Mouse (Mus musculus) layer of hippocampus, adult 9-10 months (tissue): ENCODE results near the gene Ap1g2.

Experiments used
- DNase-seq: peaks from one replicate; pipeline ENCODE4 v3.0.0; 2022; ENCODE audit warnings: low spot score

The Ap1g2 gene

DNA sequence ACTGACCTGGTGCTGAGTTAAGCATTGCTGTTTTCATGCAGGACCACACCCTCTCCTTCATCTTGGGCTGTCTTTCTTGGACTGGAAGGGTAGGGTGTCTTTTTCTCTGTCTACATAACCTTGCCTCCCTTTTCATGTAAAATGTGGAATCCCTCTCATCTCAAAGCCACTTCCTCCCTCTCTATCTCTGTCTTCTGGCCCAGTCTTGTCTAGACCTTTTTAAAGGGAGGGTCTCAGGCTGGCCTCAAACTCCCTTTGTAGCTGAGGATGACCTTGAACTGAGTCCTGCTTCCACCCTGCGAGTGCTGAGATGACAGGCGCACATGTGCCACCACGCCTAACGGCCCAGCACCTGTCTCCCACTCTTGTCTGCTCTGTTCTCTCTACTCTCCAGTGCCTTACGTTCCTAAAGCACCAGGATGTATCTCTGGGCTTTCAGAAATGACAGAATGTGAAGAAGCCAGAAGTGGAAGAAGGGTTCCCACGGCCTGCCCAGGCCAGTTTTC lies 20.3 kb downstream of the Ap1g2 start:
- no peak for DNase-seq

DNA sequence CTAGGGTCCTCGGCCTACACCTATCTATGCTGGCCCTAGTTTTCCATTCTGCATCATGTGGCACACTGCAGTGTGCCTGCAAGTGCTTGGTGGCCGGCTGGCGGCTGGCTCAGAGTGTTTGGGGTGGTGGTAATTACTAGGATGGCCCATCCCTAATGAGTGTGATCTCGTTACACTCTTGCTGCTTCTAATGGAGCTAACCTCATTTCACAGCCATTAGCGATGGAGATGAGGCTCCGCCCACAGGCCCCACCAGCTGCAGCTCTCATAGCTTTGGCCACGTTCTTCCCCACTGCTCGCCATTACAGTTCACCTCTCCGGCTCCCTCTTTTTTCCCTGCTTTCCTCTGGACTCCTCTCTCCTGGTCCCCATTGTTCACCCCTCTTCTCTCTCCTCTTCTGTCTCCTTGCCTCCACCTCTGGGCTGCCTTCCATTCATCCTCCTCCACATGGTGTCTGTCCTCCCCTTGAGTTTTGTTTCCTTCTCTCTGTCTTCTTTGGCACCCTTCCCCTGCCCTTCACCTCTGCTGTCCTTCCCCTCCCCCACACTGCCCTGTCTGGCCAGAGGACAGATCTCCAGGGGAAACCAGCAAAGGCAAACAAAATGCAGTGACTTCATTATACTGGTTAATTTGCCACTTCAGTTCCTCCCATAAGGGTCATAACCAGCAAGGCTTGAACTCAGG lies 20.9 kb downstream of the Ap1g2 start:
- no peak for DNase-seq

DNA sequence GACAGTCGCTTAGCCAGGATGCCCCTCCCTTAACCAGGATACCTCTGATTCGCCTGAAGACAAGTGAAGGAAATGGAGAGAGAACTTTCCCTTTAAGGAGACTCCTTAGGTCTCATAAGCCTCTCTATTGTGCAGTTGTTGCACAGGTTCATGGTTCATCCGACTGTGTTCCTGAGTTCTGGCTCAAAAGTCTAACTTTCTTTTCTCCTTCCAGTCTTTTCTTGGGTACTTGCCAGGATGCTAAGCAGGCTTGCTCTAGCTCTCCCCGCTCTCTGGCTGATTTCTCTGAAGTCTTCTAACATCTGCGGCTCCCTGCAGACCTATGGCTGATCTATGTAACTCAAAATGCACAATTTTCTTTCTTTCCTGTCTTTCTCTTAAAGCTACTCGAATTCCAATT lies 22.9 kb downstream of the Ap1g2 start:
- DNase-seq: no peak

GRCm38 (mm10) chr14:55081105-55081504 lies 25.3 kb downstream of the Ap1g2 start:
- DNase-seq: no peak

DNA sequence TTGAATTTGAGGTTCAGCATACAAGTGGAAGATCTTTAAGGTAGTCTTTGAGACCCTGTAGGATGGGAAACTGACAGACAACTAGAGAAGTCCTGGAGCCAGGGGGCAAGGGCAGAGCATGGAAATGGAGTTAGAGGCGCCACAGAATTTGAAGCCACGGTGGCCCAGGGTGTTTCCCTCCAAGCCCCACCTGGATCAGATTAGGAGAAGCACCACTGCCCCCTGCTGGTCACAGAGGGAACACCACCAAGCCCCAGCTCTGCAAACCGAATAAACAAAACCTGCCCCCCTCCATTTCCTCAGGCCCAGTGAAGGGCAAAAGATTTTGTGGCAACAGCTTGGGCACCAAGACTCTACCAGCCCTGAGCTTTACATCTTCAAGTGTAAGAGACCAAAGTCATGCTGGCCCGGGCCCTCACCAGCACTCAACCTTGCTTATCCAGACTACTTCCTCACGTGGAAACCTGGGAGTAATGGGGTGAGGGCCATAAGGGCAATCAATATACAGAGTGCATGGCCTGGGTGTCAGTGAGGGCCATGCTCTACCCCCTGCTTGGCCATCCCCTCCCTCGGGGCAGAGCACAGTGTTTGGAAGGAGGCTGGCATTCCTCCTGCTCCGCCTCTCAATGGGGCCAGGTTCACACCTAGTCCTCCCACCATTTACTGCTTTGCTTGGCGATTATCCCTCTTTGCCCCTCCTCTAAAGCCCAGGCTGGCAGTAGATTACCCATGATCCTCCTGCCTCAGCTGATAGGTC lies 27.0 kb downstream of the Ap1g2 start:
- no peak for DNase-seq

DNA sequence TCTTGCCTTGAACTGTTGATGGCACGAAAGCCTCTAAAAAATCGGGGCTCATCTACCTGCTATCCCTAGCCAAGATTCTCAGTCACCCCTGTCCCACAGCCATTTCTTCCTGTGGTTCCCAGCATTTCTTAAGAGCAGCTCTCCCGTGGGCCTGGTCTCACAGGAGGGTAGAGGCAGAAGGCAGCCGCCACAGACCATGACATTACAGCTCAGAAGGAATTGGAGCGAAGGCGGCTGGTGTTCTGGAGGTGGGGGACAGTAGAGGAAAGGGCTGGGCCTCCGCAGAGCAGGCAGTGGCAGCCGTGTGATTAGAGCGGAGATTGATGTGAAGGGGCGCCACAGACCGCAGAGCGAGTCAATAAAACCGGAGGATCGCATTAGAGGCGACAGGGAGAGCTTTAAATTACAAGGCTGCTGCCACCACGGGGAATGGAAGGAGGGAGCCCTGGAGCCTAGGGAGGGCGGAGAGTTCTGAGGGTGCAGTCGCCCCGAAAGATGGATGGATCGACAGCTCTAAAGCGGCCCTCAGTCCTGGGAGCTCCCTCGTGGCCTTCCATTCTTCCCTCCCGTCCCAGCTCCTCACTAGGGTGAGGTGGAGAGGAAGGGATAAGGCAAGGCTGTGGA lies 27.9 kb downstream of the Ap1g2 start:
- DNase-seq: no peak

DNA sequence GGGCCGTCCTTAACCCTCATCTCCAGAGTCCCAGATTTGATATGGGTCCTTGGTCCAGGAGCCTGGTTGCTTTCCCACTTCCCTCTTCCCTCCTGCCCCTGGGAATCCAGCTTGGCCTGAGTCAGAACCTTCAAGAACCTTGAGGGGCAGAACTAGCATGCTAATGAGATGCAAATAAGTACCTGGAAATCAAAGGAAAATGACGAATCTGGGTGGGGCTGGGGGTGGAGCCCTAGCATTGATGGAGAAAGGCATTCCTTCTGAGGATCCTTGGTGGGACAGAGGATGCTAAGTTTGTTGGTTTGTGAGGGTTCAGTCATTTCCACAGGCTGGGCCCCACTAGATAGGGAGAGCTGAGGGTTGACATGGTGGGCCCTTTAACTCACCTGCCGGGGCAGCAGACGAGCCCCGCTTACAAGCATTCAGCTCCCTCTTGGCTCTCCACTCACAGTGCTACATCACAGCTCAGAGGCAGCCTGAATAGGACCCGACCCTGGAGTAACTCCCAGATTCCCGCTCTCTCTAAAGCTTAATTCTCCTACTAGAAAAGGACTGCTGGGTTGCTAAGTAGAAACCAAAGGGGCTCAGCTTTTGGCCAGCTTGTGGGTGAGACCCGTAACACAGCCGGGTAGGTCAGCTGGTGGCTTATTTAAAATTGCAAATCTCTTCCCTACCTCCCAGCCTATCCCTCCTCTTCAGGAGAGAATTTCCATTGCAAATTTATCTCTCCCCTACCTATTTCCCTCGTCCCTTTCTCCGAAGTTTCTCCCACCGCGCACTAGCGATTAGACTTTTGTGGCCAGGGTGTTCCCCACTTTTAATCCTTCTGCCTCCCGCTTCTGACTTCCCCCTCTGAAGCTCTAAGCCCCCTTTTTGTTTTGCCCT lies 28.7 kb downstream of the Ap1g2 start:
- DNase-seq: no peak

GRCm38 (mm10) chr14:55076956-55077355 lies 29.4 kb downstream of the Ap1g2 start:
- DNase-seq: no peak

DNA sequence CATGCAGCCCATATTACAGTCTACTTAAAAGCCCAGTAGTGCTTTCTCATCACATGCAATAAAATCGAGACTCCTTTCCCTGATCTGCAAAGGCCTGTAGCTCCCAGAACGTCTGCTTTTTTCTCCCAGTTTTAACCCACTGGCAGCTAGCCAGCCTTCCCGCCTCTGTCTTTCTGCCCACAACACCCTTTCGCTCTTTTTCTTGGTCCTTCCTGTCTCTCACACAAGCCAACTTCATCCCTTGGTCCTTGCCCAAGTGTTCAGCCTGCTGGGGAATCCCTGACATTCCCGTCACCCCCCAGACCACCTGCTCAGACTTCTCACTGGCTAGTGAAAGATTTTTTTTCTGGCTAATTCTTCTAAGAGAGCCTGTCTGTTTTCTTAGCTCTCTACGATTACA lies 30.2 kb downstream of the Ap1g2 start:
- DNase-seq: no peak

GRCm38 (mm10) chr14:55074416-55074815 lies 32.0 kb downstream of the Ap1g2 start:
- no peak for DNase-seq

GRCm38 (mm10) chr14:55071756-55072155 lies 34.6 kb downstream of the Ap1g2 start:
- DNase-seq: no peak

DNA sequence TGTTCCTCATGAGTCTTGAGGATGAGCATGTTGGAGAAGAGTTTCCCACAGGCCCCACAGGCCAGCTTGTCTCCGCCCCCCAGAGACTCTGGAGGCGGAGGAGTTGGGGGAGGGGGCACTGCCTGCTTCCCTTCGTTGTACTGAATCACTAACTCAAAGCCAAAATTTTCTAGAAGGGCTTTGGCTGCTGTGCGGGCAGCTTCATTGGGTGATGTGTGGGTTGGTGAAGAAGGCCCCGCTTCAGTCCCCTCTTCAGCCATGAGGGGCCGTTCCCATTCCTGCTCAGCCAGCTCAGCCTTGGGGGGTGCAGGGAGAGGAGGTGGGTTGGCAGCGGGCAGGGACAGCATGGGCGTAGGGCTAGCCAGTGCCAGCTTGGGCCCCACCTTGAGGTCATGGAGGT lies 40.4 kb downstream of the Ap1g2 start:
- no peak for DNase-seq

DNA sequence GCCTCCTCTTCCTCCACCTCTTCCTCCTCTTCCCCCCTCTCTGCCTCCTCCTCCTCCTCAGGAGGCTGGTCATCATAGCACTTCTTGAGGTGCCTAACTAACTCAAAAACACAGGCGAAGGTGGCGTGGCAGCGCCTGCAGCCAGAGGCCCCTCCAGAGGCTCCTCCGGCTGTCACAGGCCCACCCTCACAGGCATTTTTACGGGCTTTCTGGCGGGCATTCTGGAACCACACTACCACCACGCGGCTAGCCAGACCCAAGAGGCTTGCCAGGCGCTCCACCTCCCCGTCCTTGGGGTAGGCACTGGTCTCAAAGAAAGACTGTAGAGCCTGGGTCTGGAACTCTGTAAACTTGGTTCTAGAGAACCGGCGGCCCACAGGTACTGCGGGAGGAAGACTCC lies 41.0 kb downstream of the Ap1g2 start:
- DNase-seq: no peak

DNA sequence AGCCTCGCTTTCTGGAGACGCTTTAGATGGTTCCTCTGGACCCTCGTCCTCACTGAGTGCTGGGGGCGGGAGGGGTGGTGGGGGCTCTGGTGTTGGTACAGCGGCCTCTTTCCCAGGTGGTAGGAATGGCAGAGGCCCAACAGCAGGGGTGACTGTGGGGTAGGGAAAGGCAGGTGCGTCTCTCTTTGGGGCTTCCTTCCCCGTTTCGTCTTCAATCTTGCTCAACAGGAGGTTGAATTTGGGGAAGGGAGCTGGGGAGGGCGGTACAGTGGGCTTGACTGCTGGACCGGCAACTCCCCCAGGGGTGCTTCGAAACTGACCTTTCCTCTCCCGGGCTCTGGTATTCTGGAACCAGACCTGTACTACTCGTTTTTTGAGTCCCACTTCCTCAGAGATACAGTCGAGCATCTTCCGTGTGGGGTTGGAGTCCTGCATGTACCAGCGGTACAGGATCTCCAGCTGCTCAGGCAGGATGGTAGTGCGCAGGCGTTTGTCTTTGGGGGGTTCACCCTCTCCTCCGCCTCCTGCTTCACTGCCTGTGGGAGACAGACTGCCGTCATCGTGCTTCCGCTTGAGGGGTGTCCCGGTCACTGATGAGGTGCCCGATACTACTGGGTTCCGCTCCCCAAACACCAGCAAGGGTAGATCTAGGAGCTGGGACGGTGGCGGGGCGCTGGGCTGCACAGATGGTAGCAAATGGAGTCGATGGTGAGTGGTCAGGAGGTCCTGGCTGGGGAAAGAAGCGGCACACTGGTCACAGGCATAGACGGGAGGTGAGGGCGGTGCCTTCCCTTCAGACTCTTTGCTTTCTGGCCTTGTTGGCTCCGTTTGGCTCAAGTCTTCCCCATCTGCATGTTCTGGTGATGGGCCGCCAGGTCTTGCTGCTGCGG lies 41.7 kb downstream of the Ap1g2 start:
- DNase-seq: no peak

GRCm38 (mm10) chr14:55063581-55064381 lies 42.6 kb downstream of the Ap1g2 start:
- no peak for DNase-seq

- DNase-seq: no peak
These were observed 43.3 kb downstream of the Ap1g2 start for GRCm38 (mm10) chr14:55063117-55063516.

GRCm38 (mm10) chr14:55062626-55063025 lies 43.8 kb downstream of the Ap1g2 start:
- no peak for DNase-seq

DNA sequence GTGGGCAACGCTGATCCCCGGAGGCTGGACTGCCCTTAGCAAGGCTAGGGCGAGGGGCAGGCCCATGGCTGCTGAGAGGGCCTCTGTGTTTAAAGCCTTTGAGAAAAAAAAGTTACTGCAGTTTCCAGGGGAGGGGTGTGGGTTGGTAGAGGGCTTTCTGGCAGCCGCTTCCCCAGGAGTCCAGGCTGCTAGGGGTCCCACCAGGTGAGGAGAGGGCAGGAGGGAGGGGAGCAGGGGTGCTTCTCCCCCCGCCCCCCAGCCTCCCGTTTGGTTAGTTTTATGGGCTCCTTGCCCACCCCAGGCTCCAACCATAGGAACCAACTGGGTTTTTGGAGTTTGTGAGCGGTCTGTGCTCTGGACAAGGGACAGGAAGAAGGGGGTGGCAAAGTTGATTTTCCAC lies 44.5 kb downstream of the Ap1g2 start:
- DNase-seq: no peak

DNA sequence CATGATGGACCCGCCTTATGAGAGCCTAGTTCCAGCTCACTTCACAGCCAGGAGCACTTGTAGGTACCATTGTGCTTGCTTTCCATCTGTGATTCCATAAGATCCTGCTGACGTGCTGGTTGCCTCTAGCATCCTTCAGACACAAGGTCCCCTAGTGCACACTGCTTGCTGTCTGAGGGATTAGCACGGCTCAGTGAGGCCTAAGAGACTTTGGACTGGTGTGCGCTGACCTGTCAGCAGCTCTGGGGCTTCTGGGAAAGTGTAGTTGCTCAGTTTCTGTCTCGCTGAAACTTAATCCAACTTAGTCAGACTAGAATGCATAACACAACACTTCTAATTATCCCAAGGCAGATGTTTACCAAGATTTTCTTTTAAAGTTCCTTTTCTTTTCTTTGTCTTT lies 46.5 kb downstream of the Ap1g2 start:
- no peak for DNase-seq

DNA sequence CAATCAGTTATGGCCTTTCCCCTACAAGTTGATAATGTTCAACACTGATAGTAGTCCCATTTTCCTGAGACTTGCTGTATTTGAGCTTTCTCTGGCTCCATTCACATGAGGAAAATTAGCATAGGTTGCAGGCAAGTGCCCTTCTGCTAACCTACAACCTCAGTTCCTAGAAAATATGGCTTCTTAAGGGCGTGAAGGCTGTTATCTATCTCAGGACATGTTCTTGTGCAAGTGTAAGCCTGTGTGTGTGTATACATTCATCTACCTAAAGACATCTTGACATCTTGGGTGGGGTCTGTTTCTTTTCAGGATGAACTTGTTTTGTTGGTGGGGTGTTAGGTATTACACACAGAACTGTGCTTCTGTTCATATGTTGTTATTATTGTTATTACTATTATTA lies 47.4 kb downstream of the Ap1g2 start:
- DNase-seq: no peak
